Mouse (Mus musculus) erythroid progenitor cell, adult 5-6 weeks (primary cell): Measurements from ENCODE around the gene Col4a2. TPM values are rescaled to one million over a fixed set of nuclear protein-coding genes. Genes with fewer than 3 reads are reported as not detected.

Experiments used
- ATAC-seq: replicated peaks from 2 replicates; pipeline ENCODE4 v1.8.0; 2016; ENCODE audit warnings: moderate number of reproducible peaks, mild to moderate bottlenecking, moderate TSS enrichment, inconsistent platforms; ENCODE audit not compliant: poor library complexity, low FRiP score, severe bottlenecking
- total RNA-seq, 2 experiments: library from RNA; stranded (forward) in 1 of 2; stranded (reverse) in 1 of 2; fragments of 150-400 nt in 1 of 2; fragments of 186-747, 209-891 nt in 1 of 2; gene quantifications; 2 replicates each; pipeline versions ENCODE4 v1.2.3 to v1.2.4; 2015 to 2017; ENCODE audit warnings: low replicate concordance in 2 of 2

Gene Col4a2
- total RNA-seq, 2 experiments from 2014 or later, result 0.23 TPM; not detected in 1

DNA sequence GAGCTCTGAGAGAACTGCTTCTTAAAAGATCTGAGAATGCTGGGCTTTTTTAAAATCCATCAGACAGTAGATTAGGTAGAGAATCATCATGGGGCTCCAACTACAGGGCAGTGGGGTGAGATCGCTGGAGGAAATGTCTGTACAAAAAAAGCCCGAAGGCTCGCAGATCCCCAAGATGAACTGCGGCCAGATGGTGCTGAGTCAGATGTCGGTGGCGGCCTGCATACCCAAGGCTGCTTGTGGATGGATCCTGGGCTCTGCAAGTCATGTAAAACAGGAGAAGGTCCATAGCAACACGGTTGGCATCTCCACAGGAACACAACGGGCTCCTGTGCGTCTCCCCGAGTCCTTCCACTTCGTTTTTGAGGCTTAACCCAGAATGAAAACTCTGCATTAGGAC lies 39.9 kb downstream of the Col4a2 start:
- ATAC-seq, result no peak

DNA sequence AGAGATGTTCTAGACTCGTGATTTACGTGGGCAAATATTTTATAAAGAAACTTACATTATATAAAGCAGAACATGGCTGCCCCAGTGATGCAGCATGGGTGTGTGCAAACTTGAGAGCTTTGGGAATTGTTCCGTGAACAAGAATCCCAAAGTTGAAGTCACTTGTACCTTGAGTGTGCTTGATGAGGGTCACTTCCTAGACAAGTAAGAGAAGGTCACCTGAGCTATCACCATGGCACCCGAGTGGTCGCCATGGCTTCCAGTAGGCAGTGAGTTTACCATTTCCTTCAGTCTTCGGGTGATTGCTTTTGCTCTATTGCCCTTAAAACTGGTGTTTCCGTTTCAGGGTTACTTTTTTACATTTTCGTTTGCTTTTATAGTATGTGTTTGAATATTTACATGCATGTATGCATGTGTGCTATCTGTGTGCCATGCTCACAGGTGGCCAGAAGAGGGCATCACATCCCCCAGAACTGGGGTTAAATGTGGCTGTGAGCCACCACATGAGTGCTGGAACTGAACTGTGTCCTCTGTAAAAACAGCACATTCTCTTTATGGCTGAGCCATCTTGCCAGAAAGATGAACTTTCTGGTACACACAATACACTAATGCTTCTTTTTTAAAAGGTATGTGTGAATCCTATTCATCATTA lies 42.3 kb downstream of the Col4a2 start:
- ATAC-seq, result no peak

DNA sequence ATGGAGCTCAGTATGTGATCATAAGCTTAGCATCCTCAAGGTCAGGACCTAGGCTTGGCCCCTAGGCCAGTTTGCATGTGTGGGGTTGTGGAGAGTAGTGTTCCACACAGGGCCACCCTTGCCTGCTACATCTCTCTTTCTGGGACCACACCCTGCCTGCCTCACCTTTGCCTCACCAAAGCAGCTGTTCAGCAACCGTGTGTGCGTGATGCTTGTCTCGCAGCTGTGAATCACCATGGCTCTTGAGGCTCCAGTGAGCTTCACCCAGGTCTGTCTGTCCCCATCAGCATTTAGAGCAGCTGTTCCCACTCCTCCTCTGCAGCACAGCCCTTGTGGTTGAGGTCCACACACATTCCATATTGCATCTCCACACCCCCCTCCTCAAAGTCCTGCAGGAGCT lies 43.3 kb downstream of the Col4a2 start:
- ATAC-seq, result no peak

DNA sequence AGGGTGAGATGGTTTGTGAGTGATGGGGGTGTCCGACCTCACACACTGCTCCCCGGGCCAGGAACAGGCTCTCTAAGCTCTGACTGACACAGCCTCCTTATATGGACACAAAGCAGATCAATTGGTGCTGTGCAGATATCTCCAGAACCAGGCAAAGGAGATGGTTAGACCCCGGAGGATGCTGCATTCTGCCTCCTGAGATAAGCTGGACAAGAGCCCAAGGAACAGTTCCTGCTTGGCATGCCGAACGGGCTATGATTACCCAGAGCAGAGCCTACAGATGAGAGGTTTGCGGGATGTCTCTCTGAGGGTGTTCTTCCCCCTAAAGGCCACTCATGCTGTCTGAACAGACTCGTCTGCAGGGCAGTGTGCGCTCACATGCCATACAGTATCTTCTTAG lies 44.2 kb downstream of the Col4a2 start:
- ATAC-seq, result no peak

DNA sequence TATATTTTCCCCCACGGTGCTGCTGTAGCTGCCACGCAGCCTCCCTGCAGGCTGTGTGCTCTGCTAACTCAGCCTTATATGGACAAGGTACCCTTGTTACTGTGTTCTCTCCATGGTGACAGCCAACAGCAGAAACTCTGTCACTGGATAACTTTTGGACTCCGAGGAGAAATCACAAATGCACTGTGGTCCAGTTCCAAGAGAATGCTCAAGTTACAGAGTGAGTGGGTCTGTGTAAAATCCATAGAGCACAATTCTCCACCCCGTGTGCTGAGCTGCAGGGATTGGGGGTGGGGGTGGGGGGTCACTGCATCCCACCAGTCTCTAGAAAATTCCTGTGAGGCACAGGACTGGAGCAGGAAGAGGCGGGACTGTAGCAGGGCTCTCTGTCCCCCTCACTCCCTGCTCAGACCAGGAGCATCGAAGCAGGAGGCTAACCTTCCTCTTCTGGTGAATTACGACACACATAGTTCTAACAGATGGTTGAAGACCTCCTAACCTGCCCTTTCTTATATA lies 45.4 kb downstream of the Col4a2 start:
- ATAC-seq, result no peak

DNA sequence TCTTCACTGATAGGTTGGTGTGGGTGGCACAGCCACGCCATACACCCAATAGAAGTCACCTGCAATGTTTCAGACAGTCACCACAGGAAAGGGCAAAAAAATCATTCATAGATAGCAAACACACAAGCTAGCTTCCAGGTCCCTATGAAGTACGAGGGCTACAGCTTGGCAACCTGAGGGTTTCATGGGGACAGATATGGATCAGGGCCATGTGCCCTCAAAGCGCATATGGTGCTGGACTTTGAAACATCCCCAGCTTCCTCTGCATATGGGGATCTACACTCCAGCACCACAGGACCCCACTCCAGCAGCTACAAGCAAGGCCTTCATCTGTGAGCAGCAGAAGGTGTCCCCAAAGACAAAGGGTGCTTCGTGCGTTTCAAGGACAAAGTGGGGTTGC lies 47.2 kb downstream of the Col4a2 start:
- no peak for ATAC-seq

DNA sequence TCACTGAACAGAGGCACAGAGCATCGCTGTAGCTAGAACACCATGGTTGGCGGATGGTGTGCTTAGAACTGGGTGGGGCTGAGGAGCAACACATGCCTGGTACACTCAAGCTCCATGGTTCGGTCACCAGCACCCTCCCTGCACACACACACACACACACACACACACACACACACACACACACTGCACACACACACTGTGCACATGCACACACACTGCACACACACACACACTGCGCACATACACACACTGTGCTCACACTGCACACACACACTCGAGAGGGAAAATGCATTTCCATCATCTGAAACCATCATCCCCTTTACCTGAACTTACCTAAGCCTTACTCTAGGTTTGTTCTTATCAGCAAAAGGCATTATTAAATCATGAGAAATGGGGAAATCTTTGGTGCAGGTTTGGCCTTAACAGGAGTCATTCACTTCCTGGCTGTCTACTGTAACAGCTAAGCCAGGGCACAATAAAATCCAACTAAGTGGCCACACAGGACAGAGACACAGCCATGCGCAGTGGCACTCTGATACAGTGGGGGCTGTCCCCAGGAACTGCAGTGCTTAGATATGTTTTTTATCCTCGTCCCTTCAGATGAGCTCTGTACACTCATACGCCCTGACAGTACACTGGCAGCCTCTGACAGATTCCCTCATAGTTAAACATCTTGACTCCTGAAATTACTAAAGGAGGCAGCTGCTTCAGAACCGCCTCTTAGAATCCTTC lies 49.1 kb downstream of the Col4a2 start:
- no peak for ATAC-seq

DNA sequence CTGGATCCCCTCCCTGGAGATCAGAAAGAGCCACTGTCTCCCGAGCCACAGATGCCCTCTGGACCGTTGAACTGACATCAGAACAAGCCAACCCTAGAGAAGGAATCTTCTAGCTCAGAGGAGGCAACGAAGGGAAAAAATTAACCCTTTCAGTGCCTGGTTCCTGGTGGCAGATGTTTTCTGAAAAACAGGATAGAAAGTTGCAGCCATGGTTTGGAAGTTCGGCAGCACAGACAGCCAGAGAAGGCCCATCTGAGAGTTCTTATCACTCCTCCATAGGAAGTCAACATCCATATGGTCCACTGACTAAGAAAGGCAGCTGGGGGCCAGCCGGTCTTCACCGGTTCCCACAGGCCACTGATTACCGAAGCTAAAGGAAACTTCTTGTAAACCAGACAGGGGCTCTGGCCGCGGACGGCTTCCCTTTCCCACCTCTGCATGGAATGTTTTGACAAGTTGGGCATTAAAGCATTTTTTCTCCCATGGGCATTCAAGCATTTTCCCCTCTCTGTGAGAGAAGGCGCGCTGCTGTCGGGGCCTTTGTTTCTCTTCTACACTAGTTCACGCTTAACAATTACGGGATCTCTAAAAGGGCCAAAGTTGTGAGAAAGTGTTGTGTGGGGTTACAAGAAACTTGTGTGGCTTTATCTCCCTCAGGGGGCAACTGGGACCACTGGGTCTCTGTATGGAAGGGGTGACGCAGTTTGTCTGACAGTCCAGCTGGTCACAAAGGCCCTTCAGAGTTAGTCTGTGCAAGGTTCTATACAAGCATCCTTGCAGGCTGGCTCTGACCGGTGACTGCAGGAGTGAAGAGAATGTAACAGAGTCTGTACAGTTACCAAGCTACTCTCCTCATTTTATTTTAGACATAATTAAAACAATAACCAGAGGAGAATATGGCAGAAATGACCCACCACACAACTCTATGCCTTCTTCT lies 49.9 kb downstream of the Col4a2 start:
- ATAC-seq, result no peak

DNA sequence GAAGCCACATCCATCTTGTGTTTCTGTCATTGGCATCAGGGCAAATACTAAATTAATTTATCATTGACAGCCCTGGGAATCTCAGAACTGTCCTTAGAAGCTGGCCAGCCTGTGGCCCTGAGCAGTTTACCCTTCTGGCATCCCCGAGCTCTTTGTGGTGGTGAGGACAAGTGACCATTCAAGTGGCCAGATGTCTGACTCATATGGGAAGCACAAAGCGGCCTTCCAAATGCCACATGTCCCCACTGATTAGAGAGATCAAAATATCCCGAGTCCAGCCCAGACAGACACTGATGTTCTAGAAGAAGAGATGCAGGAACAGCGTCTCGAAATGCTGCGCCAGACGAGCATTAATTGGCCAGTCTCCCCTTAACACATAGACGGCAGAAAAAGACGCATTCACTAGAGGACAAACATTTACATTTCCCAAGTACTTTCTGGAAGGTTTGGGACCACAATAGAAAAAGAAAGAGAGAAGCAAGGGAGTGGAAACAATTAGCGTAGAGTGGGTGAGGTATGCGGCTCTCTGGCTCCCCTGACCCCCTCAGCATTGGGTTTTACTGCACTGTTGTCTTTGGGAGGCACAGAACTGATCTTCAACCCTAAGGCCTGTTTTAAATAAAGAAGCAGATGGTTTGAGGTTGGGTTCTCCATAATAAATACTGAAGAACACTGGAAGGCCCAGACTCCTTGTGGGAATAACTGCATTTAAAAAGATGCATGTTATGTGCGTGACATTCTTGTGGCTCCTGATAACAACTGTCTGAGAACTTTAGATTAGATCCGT lies 50.9 kb downstream of the Col4a2 start:
- no peak for ATAC-seq

DNA sequence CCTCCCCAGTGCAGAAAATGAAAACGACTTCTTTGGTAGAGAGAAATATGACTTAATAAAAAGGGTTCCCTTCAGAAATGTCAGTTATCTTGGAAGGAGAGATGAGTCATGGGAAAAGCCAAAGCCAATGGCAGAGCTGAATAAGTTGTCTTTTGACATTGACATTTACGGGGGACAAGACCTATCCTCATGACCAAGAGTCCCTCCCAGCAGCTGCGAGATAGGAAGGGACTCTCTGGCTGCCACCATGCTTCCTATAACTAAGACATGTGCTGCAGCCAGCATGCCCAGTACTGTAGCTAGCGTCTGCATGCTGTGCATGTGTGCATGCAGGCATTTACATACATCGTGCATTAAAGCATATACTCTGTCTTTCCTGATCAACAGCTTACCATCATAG lies 53.6 kb downstream of the Col4a2 start:
- no peak for ATAC-seq

DNA sequence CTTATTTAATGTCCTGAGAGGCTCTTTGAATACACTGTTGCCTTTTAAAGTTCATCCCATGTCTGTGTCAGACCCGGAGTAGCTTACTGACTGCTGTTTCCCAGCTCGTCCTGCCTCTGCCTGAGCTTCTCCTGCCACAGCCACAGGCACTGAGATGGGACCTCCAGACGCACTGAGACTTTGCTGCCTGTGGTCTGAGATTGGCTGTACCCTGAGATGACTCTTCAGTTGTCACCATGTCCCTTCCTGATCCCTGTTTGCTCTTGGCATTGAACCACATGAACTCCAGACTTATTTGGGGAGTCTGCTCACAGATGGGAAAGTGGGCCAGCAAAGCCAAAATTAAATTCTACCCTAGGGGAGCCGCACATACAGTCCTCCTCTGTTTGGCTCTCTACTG lies 54.1 kb downstream of the Col4a2 start:
- ATAC-seq, result no peak

DNA sequence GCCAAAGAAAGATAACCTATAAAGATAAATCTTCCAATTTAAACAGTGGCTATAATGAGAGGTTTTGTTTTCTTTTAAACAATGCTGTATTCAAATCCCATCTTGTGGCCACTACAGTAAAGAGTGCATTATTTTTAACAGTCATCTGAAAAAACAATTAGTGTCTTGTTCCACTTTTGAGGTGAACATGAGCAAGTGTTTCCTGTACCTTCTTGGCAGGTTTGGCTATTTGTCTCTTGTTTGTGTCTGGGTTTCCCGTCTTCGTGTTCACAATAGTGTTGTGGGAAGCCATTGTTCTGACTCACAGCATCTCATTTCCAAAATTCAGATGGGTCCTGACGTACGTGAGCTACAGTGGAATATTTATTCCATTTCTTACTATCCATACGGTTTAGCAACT lies 55.1 kb downstream of the Col4a2 start:
- no peak for ATAC-seq

DNA sequence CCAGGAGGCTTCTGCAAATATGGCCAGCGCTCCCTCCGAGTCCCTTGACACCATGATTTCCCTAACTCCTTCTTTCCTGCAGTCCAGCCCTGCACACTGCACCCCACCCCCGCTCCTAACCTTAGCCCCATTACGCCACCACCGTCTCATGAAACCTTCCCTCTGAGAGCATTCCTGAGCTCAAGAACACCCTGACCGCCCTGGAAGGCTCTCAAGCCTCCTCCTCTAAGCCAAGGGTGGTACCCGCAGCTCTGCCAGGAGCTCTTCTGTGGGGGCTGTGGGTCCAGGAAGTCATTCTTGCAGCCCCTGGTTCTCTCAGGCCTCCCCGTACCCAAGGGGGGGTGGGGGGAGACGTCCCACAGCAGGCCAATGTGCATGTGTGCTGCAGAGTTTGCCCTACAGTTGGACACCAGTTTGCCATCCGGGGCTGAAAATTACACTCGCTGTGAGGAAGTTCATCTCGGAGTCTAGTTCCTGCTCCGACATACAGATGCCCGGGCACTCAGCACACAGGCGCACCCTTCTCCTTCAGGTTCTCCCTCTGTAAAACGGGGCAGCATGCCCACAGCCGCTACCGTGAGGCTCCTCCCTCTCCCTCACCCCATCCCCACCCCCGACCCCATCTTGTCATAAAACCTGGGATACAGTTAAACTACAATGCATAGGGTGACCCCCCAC lies 57.1 kb downstream of the Col4a2 start:
- ATAC-seq, result no peak

DNA sequence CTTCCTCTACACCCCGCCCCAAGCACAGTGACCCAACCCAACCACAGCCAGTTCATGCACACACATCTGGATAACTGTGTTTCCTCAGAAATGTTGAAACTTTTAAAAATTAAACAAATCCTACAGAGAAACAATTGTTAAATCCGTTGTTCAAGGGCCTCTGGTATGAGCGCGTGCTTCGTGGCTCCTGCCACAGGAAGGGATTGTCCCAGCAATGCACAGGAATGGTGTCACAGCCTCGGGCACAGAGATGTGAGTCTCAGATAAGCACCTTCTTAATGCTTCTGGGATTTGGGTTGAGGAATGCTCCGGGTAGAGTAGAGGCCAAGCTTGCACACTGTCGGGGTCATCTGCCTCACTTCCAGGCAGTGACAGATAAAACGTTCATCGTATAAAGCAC lies 58.7 kb downstream of the Col4a2 start:
- ATAC-seq, result no peak

DNA sequence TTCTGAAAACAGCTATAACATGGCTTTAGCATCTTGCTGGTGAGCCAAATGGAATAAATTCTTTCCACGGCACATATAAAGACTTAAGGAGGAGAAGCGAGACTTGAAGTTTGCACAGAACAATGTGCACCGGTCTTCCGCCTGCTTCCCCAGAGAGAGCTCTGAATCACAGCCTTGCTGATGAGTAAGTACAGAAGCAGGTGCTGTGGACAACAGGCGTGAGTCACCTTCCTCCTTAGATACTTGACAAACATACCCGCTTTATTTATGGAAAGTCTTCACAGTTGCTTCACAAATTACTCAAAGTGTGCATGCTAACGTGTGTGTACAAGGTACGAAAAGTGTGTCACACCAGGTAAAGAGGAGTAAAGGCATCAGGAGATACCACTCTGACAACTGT lies 59.5 kb downstream of the Col4a2 start:
- ATAC-seq, result no peak

DNA sequence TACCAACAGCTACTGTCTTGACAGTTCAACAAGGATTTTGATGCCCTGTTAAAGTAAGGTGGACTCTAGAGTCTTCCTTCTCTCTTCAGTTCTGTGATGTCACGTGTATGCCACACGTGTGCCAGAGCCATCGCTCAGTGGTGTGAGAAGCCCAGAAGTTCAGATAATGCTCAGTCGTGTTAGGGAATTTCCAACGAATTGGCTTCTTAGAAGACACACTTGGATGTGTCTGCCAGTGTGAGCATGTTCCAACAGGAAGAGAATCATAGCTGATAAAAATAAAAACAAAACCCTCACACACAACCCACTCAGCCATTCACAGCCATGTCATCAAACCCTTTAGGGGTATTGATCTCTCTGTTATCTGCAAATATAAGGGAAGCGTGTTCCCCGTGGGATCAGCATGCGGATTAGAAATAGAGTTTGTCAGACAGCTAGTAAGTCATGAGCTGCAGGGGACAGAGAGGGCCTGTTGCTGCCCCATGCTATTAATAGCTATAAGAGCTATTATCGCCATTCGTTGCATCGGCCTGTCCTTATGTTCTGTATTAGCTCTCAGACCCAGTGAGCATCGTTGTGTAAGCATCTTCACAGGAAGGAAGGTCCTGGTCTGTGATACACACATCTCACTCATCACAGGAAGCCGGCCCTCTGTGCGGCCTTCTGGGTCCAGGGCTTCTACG lies 61.2 kb downstream of the Col4a2 start:
- ATAC-seq, result no peak

DNA sequence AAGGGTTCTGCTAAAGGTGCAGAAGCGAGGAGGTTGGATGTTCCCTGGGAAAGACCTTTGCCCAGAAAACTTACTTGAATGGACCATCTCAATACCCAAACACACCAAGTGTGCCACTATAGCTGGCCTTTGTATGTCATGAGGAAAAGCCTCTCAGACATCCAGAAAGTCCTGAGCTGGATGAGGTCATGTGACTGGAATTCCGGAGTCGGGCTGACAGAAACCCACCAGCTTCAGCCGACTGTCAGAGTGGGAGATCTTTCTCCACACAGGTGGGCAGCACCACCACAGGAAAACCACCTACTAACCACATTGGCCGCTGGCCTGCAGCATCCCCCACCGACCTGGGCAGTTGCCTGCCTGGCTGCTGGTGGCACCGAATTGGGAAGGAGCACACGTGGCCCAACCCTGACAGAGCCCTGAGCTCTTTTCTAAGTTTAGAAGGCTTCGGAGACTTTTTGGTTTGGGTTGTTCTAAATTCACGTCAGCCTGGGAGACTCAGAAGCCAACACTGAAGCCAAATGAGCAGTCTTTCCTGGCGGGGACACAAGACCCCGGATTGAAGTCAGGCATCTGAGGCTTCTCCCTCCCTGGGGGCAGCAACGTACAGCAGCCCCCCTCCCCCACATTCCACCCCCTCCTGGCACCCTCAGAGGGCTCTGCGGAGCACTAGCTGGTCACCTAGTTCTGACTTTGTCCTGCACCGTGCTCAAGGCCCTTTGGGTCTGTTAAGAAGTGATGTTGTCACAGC lies 61.9 kb downstream of the Col4a2 start:
- no peak for ATAC-seq
